Mouse (Mus musculus): Measurements from ENCODE around the gene Gm45062. TPM values are rescaled to one million over a fixed set of nuclear protein-coding genes. Genes with fewer than 3 reads are reported as not detected.

Gm45062 gene
- total RNA-seq (2021) = 1 to 10 TPM in 1 of 2 experiments, not detected in 1; 2.3 TPM
- long read RNA-seq, experiment 1, partial matches to known transcripts = 0 of 1 reads
- long read RNA-seq, experiment 1, other reads (novel, unspliced or antisense) = 1 of 1 reads
- long read RNA-seq, experiment 2 = 0 reads

DNA sequence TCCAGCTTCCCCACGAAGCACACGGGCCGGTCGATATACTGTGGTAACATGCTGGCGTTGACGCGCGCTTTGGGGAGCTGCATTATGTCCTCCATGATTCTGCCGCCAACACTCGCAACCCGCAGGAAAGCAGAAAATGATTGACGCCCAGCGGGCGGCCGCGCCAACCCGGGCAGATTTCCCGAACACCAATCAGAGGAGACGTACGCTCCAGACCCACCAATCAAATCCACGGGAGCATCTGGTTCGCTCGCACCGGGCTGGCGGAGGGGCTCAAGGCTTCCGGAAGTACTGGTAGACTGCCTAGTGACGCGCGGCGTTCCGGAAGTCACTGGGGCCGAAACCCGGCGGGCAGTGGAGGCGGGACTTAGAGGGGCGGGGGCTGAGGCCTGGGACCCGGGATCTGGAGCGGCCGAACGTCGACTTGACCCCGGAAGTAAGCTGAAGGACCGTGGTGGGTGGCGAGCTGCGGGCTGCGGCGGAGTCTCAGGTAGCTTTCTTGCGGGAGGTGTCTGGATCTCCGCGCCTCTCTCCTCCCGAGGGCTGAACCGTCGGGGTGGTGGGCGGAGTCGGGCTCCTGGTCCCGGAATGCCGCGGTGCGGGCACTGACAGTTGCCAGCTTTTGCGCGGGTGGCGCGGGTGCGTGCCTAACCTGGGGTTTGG, at the start of gene Gm45062, which contains the start of the genes Rpa3 and Umad1:
Gene Gm45062 (plus strand): TSS at position 447 of the 663 bp plus-strand sequence.
Gene Rpa3 (minus strand): TSS at position 170 of the 663 bp plus-strand sequence.
Gene Umad1 (plus strand): TSS at position 285 of the 663 bp plus-strand sequence.
- peak; percentile 96 to 99 for DNase-seq (ENCODE audit: low spot score in 2 of 2)

DNA sequence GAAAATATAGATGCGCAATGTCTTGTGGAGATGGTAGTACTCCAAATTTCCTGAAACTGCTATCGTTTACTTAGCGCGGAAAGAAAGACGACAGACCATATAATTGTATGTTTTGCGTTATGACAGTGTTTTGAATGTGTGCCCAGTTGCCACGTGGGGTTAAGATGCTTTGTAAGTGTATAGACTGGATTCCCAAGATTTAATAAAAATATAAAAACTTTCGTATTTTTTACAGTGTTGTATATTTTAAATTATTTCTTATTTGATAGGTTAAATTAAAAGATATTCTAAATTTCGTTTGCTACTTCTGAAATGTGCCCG, 49.4 kb upstream of the Gm45062 start:
- no peak for DNase-seq (ENCODE audit: low spot score in 2 of 2)

DNA sequence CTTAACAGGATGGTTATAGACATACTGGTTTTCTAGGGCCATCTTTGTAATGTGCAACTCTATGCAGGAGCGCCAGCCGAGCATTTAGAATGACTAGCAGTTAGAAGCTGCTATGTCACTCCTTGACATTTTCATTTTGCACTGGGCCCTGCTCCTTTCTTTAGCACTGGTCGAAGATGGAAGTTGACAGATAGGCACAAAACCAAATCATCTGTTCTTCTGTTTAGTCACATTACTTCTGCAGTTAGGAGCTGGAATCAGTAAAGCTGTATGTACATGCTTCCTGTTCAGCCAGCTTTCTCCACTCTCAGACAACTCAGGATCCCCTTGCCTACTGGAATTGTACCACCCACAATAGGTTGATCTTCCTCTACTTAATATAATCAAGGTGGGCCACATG, 48.6 kb upstream of the Gm45062 start:
- no peak for DNase-seq (ENCODE audit: low spot score in 2 of 2)

DNA sequence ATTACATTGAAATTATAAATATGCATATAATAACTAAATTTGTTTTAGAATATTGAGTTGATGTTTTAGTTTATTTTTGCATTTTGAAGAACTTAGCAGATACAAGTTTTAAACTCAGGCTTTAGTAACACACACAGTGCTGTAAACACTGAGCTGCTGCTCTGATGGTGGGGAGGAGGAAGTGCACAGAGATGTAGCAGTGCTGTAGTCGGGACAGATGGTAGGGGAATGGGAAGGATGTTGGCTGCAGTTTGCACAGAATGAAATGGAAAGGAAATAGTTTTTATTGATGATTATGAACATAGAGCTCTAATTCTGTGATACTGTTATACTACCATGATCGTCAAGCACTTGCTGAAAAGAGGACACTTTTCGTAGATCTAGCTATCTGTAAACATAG, 32.2 kb upstream of the Gm45062 start:
- DNase-seq (ENCODE audit: low spot score in 2 of 2) = peak in 1 of 2 experiments; percentile 20

DNA sequence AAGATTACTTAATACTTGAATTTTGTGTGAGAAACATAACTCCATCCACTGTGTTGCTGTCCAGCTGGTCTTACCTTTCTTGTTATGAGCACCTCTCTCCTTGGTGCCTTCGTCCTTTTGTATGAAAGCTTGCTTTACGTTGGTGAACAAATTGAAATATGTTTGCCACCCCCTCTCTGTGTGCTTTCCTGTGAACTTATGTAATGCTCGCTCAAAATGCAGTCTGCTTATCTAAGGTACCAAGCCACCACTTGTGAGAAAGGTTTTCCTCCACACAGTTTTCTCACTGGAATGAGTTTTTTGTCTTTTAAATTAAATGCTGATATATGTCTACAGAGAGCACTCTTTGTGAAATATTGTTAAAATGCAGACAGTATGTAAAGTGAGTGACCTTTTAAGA, 30.7 kb upstream of the Gm45062 start:
- DNase-seq (ENCODE audit: low spot score in 2 of 2) = no peak

DNA sequence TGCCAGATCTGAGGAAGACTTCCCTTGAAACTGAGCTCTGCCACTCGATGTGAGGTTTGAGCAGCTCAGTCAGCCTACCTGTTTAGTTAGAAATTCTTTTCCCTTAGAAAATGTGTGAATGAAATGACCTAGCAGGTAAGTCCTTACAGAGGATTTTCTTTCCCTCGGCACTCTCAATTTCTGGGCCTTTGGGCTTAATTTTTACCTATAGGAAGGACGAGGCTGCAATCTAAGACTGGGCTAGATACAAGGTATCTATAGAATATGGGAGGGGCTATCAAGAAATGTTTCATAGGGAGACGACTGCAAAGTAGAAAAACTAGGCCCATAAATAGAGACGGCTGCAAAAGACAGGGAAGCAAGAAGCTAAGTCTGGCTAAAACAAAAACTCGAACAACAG, 934 bp upstream of the Gm45062 start:
- no peak for DNase-seq (ENCODE audit: low spot score in 2 of 2)

GRCm38 (mm10) chr6:8259667-8260044, 406 bp downstream of the Gm45062 start:
- DNase-seq (ENCODE audit: low spot score in 2 of 2) = peak in 1 of 2 experiments; percentile 54

DNA sequence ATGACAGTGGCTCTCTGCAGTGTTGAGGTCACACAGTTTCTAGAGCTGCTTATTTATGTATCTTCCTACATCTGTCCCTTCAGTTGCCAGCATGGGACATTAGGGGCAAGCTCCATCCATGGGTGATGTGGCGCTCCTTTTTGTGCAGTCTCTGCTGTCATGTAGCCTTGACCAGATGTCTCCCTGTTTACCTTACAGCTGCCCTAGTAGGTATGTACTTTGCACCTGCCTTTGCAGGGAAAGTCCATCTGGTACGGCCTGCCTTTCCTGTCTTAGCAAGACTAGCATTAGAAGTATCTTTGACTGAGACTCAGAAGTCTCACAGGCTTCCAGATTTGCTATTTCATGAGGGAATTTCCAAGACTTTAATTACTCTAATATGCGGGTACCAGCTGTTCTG, 11.8 kb downstream of the Gm45062 start:
- DNase-seq (ENCODE audit: low spot score in 2 of 2) = no peak

DNA sequence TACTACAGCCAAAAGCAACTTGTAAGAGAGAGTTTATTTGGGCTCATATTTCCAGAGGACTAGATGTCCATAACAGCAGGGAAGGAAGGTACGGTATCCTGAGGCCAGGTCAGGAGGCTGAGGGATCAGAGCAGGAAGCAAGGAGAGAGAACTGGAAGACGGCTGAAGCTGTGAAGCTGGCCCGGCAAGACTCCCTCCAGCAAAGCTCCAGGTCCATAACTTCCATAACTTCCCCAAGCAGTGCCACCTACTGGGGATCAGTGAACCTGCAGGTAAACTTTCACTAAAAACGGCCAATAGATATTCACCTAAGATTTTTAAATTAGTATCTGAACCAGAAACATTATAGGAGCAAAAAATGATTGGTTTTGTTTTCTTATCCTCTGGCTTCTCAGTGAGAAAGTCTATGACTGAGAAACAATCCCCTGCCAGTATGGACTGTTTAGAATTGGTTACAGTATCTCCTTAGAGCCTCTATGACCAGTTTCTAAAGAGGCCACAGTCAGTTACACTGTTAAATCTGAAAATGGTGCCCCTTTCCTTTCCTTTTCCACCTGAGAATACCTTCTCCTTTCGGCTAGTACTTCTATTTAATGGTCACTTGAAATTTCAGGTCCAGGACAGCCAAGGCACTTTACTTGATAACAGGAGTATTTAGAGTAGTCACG, 15.3 kb downstream of the Gm45062 start:
- DNase-seq (ENCODE audit: low spot score in 2 of 2) = peak; percentile 10 to 36

- peak; percentile 60 to 82 for DNase-seq (ENCODE audit: low spot score in 2 of 2)
These were observed 15.8 kb downstream of the Gm45062 start for GRCm38 (mm10) chr6:8275098-8275497.

DNA sequence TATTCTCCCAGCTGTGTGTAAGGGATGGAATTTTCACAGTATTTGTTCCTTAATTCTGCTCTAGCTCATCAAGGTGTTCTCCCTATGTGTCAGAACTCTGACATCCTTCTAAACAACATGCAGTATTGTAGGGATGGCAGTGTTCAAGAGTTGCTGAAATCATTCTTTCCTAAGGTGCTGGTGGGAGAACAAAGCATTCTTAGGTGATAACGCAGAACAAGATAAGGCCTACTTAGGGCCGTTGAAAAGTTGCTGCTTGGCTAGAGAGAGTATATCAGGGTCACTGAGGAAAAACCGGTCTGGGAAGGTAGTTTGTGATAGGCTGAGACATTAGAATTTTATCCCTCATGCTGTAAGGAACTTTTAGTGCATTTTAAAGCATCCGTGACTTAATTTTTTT, 17.2 kb downstream of the Gm45062 start:
- DNase-seq (ENCODE audit: low spot score in 2 of 2) = no peak

DNA sequence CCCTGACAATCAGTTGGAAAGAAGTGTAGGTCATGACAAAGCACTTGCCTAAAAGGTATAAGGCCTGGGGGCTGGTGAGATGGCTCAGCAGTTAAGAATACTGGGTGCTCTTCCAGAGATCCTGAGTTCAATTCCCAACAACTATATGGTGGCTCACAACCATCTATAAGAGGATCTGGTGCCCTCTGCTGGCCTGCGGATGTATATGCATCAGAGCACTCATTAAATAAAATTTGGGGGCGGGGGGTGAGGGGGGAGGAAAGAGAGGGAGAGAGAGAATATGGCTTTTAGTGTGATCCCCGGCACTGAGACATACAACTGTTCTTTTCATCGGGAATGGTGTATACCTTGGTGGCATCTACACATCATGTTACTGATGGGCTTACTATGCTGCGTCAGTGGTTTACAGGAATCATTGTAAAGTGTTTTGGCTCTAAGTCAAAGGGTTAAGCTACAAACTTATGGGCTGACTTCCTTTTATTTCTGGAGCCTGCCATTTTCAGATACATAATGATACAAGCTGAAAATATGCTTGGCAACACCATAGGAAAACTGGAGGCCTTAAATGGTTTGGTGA, 19.3 kb downstream of the Gm45062 start:
- no peak for DNase-seq (ENCODE audit: low spot score in 2 of 2)

- DNase-seq (ENCODE audit: low spot score in 2 of 2) = no peak
These were observed 24.0 kb downstream of the Gm45062 start for GRCm38 (mm10) chr6:8283255-8283654.

- peak in 1 of 2 experiments; percentile 20 for DNase-seq (ENCODE audit: low spot score in 2 of 2)
These were observed 26.2 kb downstream of the Gm45062 start for GRCm38 (mm10) chr6:8285401-8285960.

GRCm38 (mm10) chr6:8286146-8286545, 26.9 kb downstream of the Gm45062 start:
- no peak for DNase-seq (ENCODE audit: low spot score in 2 of 2)

- DNase-seq (ENCODE audit: low spot score in 2 of 2) = no peak
These were observed 29.7 kb downstream of the Gm45062 start for GRCm38 (mm10) chr6:8288755-8289580.

DNA sequence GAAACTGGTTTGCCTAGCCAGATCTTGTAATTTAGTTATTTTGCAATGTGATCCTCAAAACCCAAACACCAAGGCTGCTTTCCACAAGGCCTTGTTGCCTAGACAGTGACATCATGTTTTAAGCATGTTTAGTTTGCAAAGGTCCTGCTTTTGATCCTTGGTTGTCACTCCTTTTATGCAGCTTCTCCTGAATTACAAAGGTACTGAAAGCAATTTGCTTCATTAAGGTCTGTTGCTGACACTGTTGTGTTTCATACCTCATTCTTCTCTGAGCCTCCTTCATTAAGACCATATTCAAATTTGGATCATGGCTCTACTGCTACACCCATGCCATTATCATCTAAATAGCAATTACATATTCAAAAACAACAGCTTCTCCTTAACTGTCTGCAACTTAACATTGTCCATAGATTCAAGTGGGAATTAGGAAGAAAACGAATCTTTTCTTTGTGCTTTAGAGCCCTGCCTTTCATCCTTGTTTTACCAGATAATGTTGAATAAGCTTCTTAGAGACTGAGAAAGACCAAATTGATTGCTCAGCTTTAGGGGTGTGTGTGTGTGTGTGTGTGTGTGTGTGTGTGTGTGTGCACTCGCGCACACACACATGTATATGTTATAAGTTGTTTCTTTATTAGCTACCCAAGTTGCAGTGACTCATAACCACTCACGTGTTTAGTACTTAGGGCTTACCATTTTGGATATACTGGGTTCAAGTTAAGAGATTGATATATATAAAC, 35.0 kb downstream of the Gm45062 start:
- no peak for DNase-seq (ENCODE audit: low spot score in 2 of 2)

GRCm38 (mm10) chr6:8299066-8299863, 40.0 kb downstream of the Gm45062 start:
- no peak for DNase-seq (ENCODE audit: low spot score in 2 of 2)

All from layer of hippocampus, postnatal 14 days (tissue).